Mouse (Mus musculus) T-helper 1 cell (primary cell): ENCODE measurements around the gene Aars2.

Experiments used
- in situ Hi-C: fragments of 300-600 bp; cut with MboI, MseI; formaldehyde crosslinking; loops from one replicate; pipeline ENCODE4 v1.15.1; 2025; ENCODE audit warnings: high pct_unique_total_duplicates

Aars2 gene

GRCm38 (mm10) chr17:45542705-45543104, 36.1 kb downstream of the Aars2 start:
- in situ Hi-C loops: no loop called here

- in situ Hi-C loops: no loop called here
Observed at GRCm38 (mm10) chr17:45543115-45543514, 36.5 kb downstream of the Aars2 start.

GRCm38 (mm10) chr17:45544001-45544872, 37.6 kb downstream of the Aars2 start:
- in situ Hi-C loops: no loop called here

- in situ Hi-C loops: no loop called here
Observed at GRCm38 (mm10) chr17:45544873-45545277, 38.2 kb downstream of the Aars2 start.

- in situ Hi-C loops: no loop called here
Observed at GRCm38 (mm10) chr17:45545278-45545961, 38.8 kb downstream of the Aars2 start.

- in situ Hi-C loops: no loop called here
Observed at GRCm38 (mm10) chr17:45546941-45547340, 40.3 kb downstream of the Aars2 start.

- in situ Hi-C loops: no loop called here
Observed at GRCm38 (mm10) chr17:45547461-45548190, 41.0 kb downstream of the Aars2 start.

- in situ Hi-C loops: no loop called here
Observed at GRCm38 (mm10) chr17:45548541-45549512, 42.2 kb downstream of the Aars2 start.

GRCm38 (mm10) chr17:45549617-45550181, 43.1 kb downstream of the Aars2 start, which contains the start of gene Tmem151b:
Tmem151b (minus strand) TSS chr17:45549677.
- in situ Hi-C loops: loop anchor here (5.0 to 25.0 kb wide), 2 partner anchors 72 to 1963 kb away; partner anchors contain the start of genes Ccnd3, Spats1 and Taf8

GRCm38 (mm10) chr17:45550253-45550652, 43.6 kb downstream of the Aars2 start:
- in situ Hi-C loops: loop anchor here (5.0 to 25.0 kb wide), 2 partner anchors 73 to 1962 kb away; partner anchors contain the start of genes Ccnd3, Spats1 and Taf8

- in situ Hi-C loops: loop anchor here (5.0 to 25.0 kb wide), 2 partner anchors 74 to 1961 kb away; partner anchors contain the start of genes Ccnd3, Spats1 and Taf8
Observed at GRCm38 (mm10) chr17:45551249-45551796, 44.7 kb downstream of the Aars2 start.

- in situ Hi-C loops: loop anchor here (5.0 to 25.0 kb wide), 2 partner anchors 75 to 1960 kb away; partner anchors contain the start of genes Ccnd3, Spats1 and Taf8
Observed at GRCm38 (mm10) chr17:45551816-45552451, 45.3 kb downstream of the Aars2 start.

- in situ Hi-C loops: loop anchor here (5.0 to 25.0 kb wide), 2 partner anchors 76 to 1959 kb away; partner anchors contain the start of genes Ccnd3, Spats1 and Taf8
Observed at GRCm38 (mm10) chr17:45553065-45553464, 46.4 kb downstream of the Aars2 start.

- in situ Hi-C loops: loop anchor here (5.0 to 25.0 kb wide), 2 partner anchors 77 to 1958 kb away; partner anchors contain the start of genes Ccnd3, Spats1 and Taf8
Observed at GRCm38 (mm10) chr17:45554420-45554819, 47.8 kb downstream of the Aars2 start.

- in situ Hi-C loops: loop anchor here (25.0 kb wide), 1 partner anchor 1957 kb away; the partner anchor contains the start of genes Ccnd3 and Taf8
Observed at GRCm38 (mm10) chr17:45555452-45556106, 48.9 kb downstream of the Aars2 start, which contains the start of gene Nfkbie. Nfkbie (plus strand) TSS chr17:45555703.

GRCm38 (mm10) chr17:45556107-45556489, 49.5 kb downstream of the Aars2 start:
- in situ Hi-C loops: loop anchor here (25.0 kb wide), 1 partner anchor 1956 kb away; the partner anchor contains the start of genes Ccnd3 and Taf8

GRCm38 (mm10) chr17:45556514-45557245, 50.0 kb downstream of the Aars2 start:
- in situ Hi-C loops: loop anchor here (25.0 kb wide), 1 partner anchor 1956 kb away; the partner anchor contains the start of genes Ccnd3 and Taf8
